Mouse (Mus musculus) kidney, adult 18-20 months (tissue): ENCODE measurements around the gene Angel2.
A peak's percentile ranks its signal among the peaks of the same experiment; 100 is the strongest.

Source experiments
- DNase-seq: peaks from one replicate; pipeline ENCODE4 v3.0.0; 2021

The Angel2 gene

GRCm38 (mm10) chr1:190989437-190990082, 64.6 kb downstream of the Angel2 start:
- DNase-seq: no peak

DNA sequence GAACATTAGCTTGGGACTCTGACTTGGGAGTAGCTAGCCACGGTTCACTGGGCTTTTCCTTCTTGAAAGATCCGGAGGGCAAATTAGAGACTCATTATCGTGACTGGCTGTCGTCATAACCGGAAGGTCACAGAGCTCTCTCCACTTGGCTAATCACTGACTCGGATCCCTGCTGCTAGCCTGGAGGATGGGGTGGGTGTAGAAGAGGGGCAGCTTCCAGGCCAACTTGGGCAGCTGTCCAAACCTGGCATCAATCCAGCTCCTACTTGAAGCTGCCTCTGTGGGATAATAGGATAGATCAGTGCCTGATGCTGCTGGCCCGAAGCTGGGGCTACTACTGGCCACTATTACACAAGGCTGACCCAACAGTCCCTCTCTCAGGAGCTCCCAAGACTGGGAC, 70.6 kb downstream of the Angel2 start:
- peak; percentile 80 for DNase-seq

DNA sequence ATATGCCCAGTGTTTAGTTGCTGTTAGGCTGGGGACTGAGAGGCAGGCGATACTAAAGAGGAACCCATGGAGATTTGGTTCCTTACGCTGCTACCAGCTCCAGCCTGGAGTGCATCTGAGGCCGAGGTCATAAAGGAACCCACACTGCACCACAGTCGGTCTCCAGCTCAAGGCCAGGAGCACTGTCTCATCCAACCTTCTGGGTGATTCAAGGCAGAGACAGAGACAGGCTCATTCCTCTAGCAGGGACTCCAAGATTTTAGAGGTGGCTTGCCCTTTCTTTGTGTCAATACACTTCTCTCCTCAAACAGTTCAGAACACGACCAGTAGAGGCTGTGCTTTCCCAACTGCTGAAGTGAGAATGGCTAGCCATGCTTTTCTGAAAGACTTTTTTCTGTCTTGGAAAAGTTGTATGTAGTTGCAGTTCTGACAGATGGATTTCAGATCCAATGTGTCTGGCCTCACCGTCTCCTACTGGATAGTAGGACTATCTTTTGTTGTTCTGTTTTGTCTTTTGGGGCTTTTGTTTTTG, 71.5 kb downstream of the Angel2 start:
- DNase-seq: no peak
